Mouse (Mus musculus): Measurements from ENCODE around the gene Trmt10a.

- no peak for TF ChIP-seq ZC3H11A (IDR thresholded peaks at IDR 0.05; ENCODE audit: borderline replicate concordance, low read depth, low read length)
- no peak for TF ChIP-seq MAFK (IDR thresholded peaks at IDR 0.05; ENCODE audit: insufficient read depth, low read depth, low read length)
Observed at GRCm38 (mm10) chr3:138133463-138133862, 9.8 kb upstream of the Trmt10a start.
